Mouse (Mus musculus) cerebellum, adult (tissue): ENCODE data around the gene Mup3.
"Not testable (repeated sequence)": the region's sequence is repeated elsewhere in the genome, so short reads cannot be mapped to it uniquely, and the experiment has no call there.

Experiments used
- ATAC-seq: cut with Nextera tagmentation; 2 replicates; pipeline ENCODE4 v1.9.2; 2017; ENCODE audit warnings: mild to moderate bottlenecking, moderate library complexity, mixed read lengths; ENCODE audit not compliant: insufficient number of reproducible peaks, low FRiP score, low TSS enrichment

Mup3 gene

DNA sequence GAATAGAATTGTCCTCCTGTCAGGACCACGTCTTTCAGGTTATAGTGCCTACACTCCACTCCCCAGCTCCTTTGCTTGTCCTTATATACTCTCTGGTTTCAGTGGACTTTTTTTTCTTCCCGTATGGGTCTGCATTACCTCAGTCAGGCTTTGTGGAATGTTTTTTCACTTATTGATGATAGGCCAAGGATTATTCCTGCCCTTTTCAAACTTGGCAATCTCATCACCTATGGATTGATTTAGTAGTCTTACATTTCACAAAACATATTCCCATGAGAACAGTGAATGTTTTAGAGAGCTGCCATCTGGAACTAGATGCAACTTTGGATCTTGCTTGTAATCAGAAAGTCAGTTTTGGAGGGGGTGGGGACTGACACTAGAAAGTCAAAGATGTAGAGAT is at the start of gene Mup3:
Gene Mup3 (minus strand): TSS at position 102 of the 400 bp plus-strand sequence.
- no peak for ATAC-seq

DNA sequence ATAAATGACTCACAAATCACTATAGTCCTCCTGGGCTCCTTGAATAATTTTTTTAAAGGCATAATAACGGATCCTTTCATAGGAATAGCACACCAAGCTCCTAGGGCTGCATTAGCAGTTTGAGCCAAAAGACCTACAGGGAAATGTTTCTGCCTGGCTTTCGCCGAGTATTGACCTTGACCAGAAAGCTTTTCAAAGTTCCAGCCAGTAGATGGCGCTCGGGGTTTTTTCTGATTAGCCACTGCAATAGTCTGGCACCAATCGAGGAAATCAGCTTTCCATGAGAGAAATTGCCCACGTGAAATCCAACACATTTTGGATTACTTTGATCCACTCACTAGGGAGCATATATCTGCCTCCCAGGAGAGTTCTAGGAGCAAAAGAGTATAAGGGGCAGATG is 46.6 kb upstream of the Mup3 start:
- no peak for ATAC-seq

DNA sequence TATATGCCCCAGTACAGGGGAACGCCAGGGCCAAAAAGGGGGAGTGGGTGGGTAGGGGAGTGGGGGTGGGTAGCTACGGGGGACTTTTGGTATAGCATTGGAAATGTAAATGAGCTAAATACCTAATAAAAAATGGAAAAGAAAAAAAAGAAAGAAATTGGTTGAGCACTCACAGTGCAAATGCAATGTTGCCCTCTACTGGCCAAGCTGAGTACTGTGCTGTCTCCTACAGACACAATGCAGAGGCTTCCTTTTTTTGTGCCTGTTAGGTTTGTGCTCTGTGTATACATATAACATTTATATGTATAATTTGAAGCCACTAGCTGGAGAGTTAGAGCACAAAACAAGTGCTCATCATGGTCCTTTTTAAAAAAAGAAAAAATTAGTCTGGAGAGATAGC is 16.2 kb upstream of the Mup3 start:
- ATAC-seq = not testable (repeated sequence)

DNA sequence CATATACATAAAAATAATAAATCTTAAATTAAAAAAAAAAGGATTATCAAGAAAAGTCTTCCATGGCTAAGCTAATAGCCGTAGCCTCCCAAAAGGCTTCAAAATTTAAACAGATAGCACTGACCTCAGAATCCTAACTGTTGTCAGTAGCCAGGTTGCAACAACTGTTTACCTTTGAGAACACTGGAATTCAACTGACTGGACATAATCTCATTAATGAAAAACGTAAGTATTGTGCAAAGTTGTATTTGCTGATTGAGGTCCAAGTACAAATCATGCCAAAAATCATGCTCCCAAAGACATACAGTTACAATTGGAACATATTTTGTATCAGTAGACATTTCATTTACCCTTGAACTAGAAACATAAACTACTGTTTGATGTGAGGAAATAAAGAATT is 811 bp upstream of the Mup3 start:
- ATAC-seq = no peak

DNA sequence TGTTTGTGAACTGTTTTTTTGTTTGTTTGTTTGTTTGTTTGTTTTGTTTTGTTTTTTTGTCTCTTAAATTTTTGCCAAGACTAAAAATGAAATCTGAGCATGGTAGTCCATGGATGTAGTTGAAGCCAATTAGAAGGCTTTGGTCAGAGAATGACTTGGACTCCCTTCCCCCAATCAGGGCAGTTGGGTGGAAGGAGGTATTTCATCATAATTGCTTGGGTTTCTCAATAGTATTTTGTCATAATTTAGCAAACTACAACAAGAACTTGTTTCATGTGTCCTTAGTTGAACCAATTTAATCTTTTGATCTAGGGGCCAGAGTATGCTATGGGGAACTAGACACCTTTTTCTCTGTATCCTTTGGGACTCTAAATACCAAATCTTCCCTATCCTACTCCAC is 4.4 kb downstream of the Mup3 start:
- no peak for ATAC-seq

DNA sequence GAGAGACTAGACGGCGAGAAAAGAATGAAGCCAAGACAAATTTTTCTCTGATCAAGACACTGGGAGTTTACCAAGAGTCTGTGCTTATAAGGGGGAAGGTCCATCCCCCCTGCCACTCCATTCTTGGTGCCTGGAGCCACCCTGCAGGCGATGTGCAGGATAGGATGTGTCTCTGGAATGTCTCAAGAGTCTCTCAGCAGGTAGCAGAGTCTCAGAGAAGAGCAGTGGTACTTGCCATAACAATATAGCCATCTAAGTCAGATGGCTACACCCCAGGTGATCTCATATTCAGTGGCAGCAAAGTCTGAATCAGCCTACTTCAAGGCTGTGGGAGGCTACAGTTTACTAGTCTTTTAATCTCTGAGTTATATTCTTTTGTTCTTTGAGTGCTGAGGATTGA is 12.0 kb downstream of the Mup3 start:
- no peak for ATAC-seq

DNA sequence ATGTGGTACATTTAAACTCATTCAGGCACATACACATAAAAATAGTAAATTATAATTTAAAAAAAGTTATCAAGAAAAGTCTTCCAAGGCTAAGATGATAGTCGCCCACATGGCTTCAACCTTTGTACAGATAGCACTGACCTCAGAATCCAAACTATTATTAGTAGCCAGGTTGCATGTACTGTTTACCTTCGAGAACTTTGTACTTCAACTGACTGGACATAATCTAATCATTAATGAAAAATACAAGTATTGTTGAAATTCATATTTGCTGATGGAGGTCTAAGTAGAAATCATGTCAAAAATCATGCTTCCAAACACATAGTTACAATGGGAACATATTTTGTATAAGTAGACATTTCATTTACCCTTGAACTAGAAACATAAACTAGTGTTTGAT is 32.4 kb downstream of the Mup3 start:
- ATAC-seq = not testable (repeated sequence)

DNA sequence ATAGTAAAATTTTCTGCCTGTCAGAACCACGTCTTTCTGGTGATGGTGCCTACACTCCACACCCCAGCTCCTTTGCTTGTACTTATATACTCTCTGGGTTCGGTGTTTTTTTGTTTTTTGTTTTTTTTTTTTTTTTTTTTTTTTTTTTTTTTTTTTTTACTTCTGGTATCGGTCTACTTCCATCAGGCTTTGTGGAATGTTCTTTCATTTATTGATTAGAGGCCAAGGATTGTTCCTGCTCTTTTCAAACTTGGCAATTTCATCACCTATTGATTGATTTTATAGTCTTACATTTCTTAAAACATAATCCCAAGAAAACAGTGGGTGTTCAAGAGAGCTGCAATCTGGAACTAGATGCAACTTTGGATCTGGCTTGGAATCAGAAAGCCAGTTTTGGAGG is 33.1 kb downstream of the Mup3 start, which contains the start of gene Mup20:
Gene Mup20 (minus strand): TSS at position 101 of the 400 bp plus-strand sequence.
- ATAC-seq = not testable (repeated sequence)
